ENCODE assay signal across 16 mouse cellular contexts in the genomic region with DNA sequence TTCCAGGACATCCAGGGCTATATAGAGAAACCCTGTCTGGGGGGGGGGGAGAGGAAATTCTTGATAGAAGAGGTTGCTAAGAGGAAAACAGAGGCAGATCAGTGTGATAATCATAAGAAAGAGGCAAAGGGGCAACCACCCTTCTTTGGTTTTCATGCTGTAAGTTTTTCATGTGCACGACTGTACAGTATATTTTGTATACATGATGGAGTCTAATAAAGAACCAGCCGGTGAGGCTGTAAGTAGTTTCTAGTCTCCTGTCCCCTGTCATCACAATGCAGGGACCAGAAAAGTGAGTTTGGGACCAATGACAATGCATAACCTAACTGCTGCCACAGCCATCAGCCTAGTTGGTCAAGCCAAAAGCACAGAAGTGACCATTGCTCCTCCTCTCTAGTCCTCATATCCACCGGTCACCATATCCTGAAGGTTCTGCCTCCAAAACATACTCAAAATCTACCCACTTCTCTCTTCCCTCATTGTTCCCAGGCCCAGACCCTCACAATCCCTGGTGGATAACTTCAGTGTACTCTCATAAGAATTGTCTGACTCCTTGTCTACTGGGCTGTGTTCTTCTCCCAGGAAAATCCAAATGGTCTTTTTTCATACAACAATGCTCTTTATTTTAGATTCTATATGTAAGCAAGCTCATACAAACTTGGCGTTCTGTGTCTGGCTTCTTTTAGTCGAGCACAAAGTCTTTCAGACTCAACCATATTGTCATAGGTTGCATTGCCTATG.
"Had no signal": no experiment of that assay in that cellular context is flagged by ENCODE, and none has a peak within 500 bp of the region (broad histone marks: within the 10 kb centered on the region; RNA-seq: fewer than 3 reads in every experiment).

No protein-coding gene starts in this region.

- H3K4me2 ChIP-seq: neural tube, embryonic 13.5 days; neural tube, embryonic 15.5 days; stomach, embryonic 15.5 days had no signal

- H3K4me1 ChIP-seq: neural tube, embryonic 13.5 days; stomach, embryonic 15.5 days had no signal

- H3K27me3 ChIP-seq: neural tube, embryonic 13.5 days; neural tube, embryonic 15.5 days; stomach, embryonic 15.5 days had no signal

- H3K9ac ChIP-seq: neural tube, embryonic 13.5 days; neural tube, embryonic 15.5 days; stomach, embryonic 15.5 days had no signal

- DNase-seq: retina, postnatal 1 day; right cerebral cortex, adult 18-20 months; right cerebral cortex, postnatal 14 days; right cerebral cortex, postnatal 25 days; right cerebral cortex, postnatal 4 days; spleen, adult 18-20 months; thymus, adult 18-20 months; thymus, adult 2 months; thymus, postnatal 14 days; thymus, postnatal 25 days; thymus, postnatal 36 days; thymus, postnatal 4 days had no signal

- H3K36me3 ChIP-seq: neural tube, embryonic 13.5 days; neural tube, embryonic 15.5 days; stomach, embryonic 15.5 days had no signal

- H3K27ac ChIP-seq: neural tube, embryonic 13.5 days; neural tube, embryonic 15.5 days; stomach, embryonic 15.5 days; stomach, postnatal 0 days had no signal

- H3K4me3 ChIP-seq: neural tube, embryonic 13.5 days; neural tube, embryonic 15.5 days; stomach, embryonic 15.5 days had no signal

- H3K9me3 ChIP-seq: neural tube, embryonic 13.5 days; neural tube, embryonic 15.5 days; stomach, embryonic 15.5 days had no signal
